Mouse (Mus musculus): Measurements from ENCODE around the gene Dand5. TPM values are rescaled to one million over a fixed set of nuclear protein-coding genes. Genes with fewer than 3 reads are reported as not detected.

Gene Dand5
- total RNA-seq (2021): 10 to 100 TPM in 1 of 2 experiments, 1 to 10 TPM in 1; 9.6 to 10.3 TPM

GRCm38 (mm10) chr8:84822723-84823122, at the start of gene Dand5:
Gene Dand5, minus strand, starts transcription at chr8:84822823.
- no peak for DNase-seq (ENCODE audit: low spot score)
- intact Hi-C loops (cut with DNase I): no loop called here

- peak; percentile 26 for DNase-seq (ENCODE audit: low spot score)
These were observed 49.0 kb upstream of the Dand5 start, which contains the start of gene Syce2 for GRCm38 (mm10) chr8:84871376-84872308. Gene Syce2, plus strand, starts transcription at chr8:84872111.

GRCm38 (mm10) chr8:84856864-84857441, 34.3 kb upstream of the Dand5 start, which contains the start of gene Farsa:
Gene Farsa, plus strand, starts transcription at chr8:84856989.
- intact Hi-C loops (cut with DNase I): loop anchor here (2.0 to 5.0 kb wide), 2 partner anchors 35 to 46 kb away; partner anchors contain the start of gene Gcdh
- DNase-seq (ENCODE audit: low spot score): peak; percentile 85

More at GRCm38 (mm10) chr8:84871376-84872308, 49.0 kb upstream of the Dand5 start, which contains the start of gene Syce2:
- intact Hi-C loops (cut with DNase I): no loop called here

- no peak for DNase-seq (ENCODE audit: low spot score)
- intact Hi-C loops (cut with DNase I): loop anchor here (2.0 to 5.0 kb wide), 2 partner anchors 36 to 46 kb away; partner anchors contain the start of gene Gcdh
These were observed 33.8 kb upstream of the Dand5 start for GRCm38 (mm10) chr8:84856434-84856833.

GRCm38 (mm10) chr8:84847684-84848435, 25.2 kb upstream of the Dand5 start:
- DNase-seq (ENCODE audit: low spot score): no peak
- intact Hi-C loops (cut with DNase I): loop anchor here (5.0 kb wide), 1 partner anchor 1241 kb away; the partner anchor contains the start of genes Dnajb1 and Tecr

GRCm38 (mm10) chr8:84846722-84847572, 24.3 kb upstream of the Dand5 start, which contains the start of gene Calr:
Gene Calr, minus strand, starts transcription at chr8:84846934.
- intact Hi-C loops (cut with DNase I): loop anchor here (5.0 kb wide), 1 partner anchor 1240 kb away; the partner anchor contains the start of genes Dnajb1 and Tecr

GRCm38 (mm10) chr8:84846094-84846721, 23.6 kb upstream of the Dand5 start:
- no peak for DNase-seq (ENCODE audit: low spot score)
- intact Hi-C loops (cut with DNase I): loop anchor here (5.0 kb wide), 1 partner anchor 1239 kb away; the partner anchor contains the start of genes Dnajb1 and Tecr

More at GRCm38 (mm10) chr8:84846722-84847572, 24.3 kb upstream of the Dand5 start, which contains the start of gene Calr:
- peak; percentile 100 for DNase-seq (ENCODE audit: low spot score)

- no peak for DNase-seq (ENCODE audit: low spot score)
- intact Hi-C loops (cut with DNase I): loop anchor here (5.0 kb wide), 1 partner anchor 1238 kb away; the partner anchor contains the start of genes Dnajb1 and Tecr
These were observed 22.9 kb upstream of the Dand5 start for GRCm38 (mm10) chr8:84845355-84846093.

- intact Hi-C loops (cut with DNase I): loop anchor here (5.0 kb wide), 1 partner anchor 1237 kb away; the partner anchor contains the start of genes Dnajb1 and Tecr
- no peak for DNase-seq (ENCODE audit: low spot score)
These were observed 21.9 kb upstream of the Dand5 start for GRCm38 (mm10) chr8:84844397-84845070.

- no peak for DNase-seq (ENCODE audit: low spot score)
- intact Hi-C loops (cut with DNase I): no loop called here
These were observed 18.9 kb upstream of the Dand5 start for GRCm38 (mm10) chr8:84841514-84841913.

GRCm38 (mm10) chr8:84840248-84840999, 17.8 kb upstream of the Dand5 start, which contains the start of gene Rad23a:
Gene Rad23a, minus strand, starts transcription at chr8:84840665.
- intact Hi-C loops (cut with DNase I): no loop called here
- DNase-seq (ENCODE audit: low spot score): peak; percentile 80

- intact Hi-C loops (cut with DNase I): no loop called here
- DNase-seq (ENCODE audit: low spot score): no peak
These were observed 17.2 kb upstream of the Dand5 start for GRCm38 (mm10) chr8:84839875-84840247.

GRCm38 (mm10) chr8:84839411-84839810, 16.8 kb upstream of the Dand5 start:
- DNase-seq (ENCODE audit: low spot score): no peak
- intact Hi-C loops (cut with DNase I): no loop called here

GRCm38 (mm10) chr8:84838513-84838912, 15.9 kb upstream of the Dand5 start:
- intact Hi-C loops (cut with DNase I): no loop called here
- DNase-seq (ENCODE audit: low spot score): no peak

- DNase-seq (ENCODE audit: low spot score): no peak
- intact Hi-C loops (cut with DNase I): no loop called here
These were observed 15.4 kb upstream of the Dand5 start for GRCm38 (mm10) chr8:84837912-84838470.
